Mouse (Mus musculus): ENCODE results near the gene Gatd1.

DNA sequence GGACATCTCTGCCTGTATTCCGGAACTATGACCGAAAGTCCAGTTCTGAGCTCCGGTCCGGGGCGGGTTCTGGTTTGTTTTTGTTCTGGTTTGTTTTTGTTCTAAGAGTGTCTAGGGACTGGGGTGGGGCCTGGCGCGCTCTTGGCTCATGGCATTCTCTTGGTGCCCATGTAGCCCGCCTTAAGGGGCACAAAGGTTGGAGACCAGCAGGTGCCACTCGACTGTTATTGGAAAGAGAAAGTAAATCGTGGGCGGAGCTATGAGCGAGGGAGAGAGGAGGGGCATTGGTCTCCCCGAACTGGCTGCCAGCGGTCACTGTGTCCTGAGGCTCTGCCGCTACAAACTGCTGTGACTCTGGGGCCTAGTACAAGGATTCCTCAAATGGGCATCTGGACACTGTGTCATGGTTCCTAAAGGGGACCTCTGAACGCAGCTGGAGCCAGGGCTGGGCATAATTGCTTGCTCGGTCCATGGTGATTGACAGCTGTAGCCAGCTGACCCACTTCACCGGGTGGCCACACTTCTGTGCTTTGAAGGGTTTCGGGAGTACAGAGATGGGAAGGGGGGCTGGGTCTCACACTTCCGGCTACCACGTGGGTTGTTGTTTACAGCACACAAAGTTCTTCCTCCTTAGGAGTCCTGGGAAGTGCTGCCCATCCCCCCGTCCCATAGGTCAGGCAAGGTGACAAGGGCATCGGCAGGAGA, 41.8 kb upstream of the Gatd1 start:
- no peak for TF ChIP-seq CTCF (IDR thresholded peaks at IDR 0.05; ENCODE audit: low read depth, low read length)
- TF ChIP-seq POLR2A (IDR thresholded peaks at IDR 0.05; ENCODE audit: borderline replicate concordance, low read depth, low read length): no peak; the same call in 1 of the 2 replicates
